Mouse (Mus musculus) urinary bladder, postnatal 36 days (tissue): ENCODE results near the gene Oxct1.

Experiments
- DNase-seq, 2 experiments: peaks; one replicate each; pipeline ENCODE4 v3.0.0; 2022; ENCODE audit warnings: low spot score in 2 of 2, mixed read lengths in 1 of 2

The Oxct1 gene

DNA sequence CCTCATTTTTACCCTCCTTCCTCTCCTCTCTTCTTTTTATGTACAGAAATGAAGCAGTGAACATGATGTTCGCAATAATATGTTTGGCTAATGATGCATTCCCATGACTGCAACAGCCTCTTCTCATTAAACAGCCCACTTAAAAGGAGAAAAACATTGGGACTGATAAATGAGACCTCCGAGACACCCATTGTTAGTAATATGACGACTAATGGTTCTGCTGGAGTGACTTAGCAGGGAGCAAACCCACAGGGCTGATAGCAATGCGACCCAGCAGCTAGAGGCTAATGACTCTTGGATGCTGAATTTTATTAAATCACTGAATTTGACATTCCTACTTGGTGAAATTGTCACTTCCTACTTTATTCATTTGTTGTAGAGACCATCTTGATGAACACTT is 79.3 kb downstream of the Oxct1 start:
- no peak for DNase-seq

- no peak for DNase-seq
Observed at GRCm38 (mm10) chr15:4119962-4120361, 93.8 kb downstream of the Oxct1 start.

- DNase-seq: no peak
Observed at GRCm38 (mm10) chr15:4124648-4125047, 98.5 kb downstream of the Oxct1 start.

- DNase-seq: no peak
Observed at GRCm38 (mm10) chr15:4138524-4138923, 112.3 kb downstream of the Oxct1 start.

GRCm38 (mm10) chr15:4139516-4139915 is 113.3 kb downstream of the Oxct1 start:
- no peak for DNase-seq

- no peak for DNase-seq
Observed at GRCm38 (mm10) chr15:4145352-4145751, 119.2 kb downstream of the Oxct1 start.

- no peak for DNase-seq
Observed at GRCm38 (mm10) chr15:4147700-4148099, 121.5 kb downstream of the Oxct1 start.

- DNase-seq: no peak
Observed at GRCm38 (mm10) chr15:4148649-4149389, 122.6 kb downstream of the Oxct1 start.

DNA sequence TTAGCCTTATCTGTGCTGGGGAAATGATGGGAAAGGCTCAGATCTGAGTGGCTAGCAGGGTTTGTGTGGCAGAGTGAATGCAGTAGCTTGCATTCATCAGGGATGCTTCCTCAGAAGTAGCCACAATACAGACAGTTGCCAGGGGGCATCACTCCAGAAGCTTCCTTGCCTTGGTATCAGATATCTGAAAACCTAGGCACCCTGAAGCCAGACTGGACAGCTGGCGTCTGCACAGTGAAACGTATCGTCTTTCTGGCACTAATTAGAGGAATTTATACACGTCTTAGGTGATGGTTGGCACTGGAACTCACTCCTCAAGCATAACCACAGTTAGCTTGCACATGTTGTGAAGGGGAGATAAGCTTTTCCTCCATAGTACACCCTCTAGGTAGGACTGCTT is 128.5 kb downstream of the Oxct1 start:
- no peak for DNase-seq

- no peak for DNase-seq
Observed at GRCm38 (mm10) chr15:4167946-4168345, 141.8 kb downstream of the Oxct1 start.

DNA sequence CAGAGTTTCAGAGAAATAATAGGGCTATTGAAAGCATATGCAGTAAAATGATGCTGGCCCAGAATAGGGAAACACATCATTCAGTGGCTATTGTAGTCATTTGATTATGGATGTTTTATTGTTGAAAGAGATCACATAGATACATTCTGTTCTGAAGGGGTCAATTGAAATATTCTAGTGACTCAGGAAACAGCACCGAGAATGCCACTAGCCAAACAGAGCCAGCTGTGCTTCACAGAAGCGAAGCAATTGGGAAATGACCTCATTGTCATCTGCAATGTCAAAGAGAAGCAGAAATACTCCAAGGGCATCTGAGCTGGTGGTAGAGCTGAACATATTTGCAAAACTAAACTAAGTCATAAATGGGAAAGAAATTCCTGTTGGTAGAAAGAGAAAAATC is 145.4 kb downstream of the Oxct1 start:
- no peak for DNase-seq

DNA sequence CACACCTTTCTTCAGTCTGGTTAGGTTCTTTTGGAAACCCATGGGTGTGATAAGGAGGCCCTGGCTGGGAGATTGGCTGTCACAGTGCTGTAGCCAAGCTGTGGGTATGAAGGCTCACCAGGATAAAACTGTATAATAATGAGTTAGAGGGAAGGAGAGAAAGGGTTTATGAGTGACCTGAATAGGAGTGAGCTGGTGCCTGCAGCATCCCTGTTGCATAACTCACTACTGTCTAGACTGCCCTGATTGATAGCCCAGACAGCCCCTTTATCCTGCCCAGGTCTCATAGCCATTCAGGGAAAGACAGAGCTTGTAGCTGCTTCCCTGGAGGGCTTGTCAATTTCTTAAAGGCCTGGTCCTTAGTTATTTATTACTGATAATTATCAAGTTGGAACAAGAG is 171.7 kb downstream of the Oxct1 start:
- DNase-seq: no peak
